ENCODE assay signal across 9 mouse cellular contexts in the genomic region with DNA sequence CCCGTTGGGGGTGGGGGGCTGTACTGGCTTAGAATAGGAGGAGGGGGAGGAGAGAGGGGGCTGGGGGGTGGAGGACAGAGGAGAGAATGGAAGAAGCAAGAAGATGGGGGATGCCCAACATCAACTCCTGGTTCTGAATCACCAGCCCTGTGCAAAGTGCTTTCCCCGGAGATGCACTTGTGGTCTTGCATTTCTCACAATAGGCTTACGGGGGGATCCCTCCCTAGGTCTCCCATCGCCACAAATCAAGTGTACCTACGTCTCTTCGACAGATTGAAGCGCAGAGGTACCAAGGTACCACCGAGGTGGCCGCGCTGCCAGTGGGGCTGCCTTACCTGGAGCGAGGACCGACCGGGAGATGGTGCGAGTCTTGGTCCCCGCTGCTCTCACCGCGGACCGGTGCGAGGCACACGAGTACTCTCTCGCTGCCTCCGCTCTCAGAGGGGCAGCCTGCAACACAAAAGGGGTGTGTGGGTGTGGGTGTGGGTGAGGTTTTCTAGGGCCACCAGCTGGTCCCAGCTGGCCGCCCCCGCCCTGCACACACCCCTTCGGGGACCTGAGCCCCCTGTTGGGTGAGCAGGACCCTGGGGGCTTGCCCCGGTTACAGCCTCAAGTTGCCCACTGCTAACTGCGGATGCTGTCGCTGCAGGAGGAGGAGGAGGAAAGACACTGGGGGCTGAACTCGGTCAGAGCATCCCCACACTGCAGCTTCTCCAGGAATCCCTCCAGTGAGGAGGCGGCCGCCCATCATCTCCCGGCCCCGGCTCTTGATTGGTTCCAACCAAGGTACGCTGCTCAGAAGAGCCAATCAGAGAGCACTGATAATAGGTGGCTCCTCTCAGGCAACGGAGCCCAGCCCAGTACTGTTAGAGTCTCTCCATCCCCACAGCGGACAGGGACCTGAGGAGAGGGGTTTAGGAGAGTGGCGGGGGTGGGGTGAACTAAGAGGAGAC. TPM values are rescaled to one million over a fixed set of nuclear protein-coding genes. Genes with fewer than 3 reads are reported as not detected.
A peak's percentile ranks its signal among the peaks of the same experiment; 100 is the strongest.
DNase-seq lines count a peak whose midpoint lies in the region; ATAC-seq and TF ChIP-seq lines count a peak whose summit lies in the region.
"Had no signal": no experiment of that assay in that cellular context is flagged by ENCODE, and none has a peak within 500 bp of the region (broad histone marks: within the 10 kb centered on the region; RNA-seq: fewer than 3 reads in every experiment).

A gene (minus strand): TSS at position 742 of the 953 bp plus-strand sequence.

- no peak within 1 kb of the TSS for H3K9ac ChIP-seq in lung, embryonic 14.5 days
- H3K9ac ChIP-seq in liver, embryonic 14.5 days (replicated peaks), result no peak within 1 kb of the TSS
- peak within 1 kb of the TSS; percentile 82 for H3K9ac ChIP-seq in neural tube, embryonic 15.5 days (replicated peaks)

- no peaks in the 10 kb centered on the region for H3K4me1 ChIP-seq in lung, embryonic 14.5 days (ENCODE audit: insufficient read depth)
- H3K4me1 ChIP-seq in liver, embryonic 14.5 days (replicated peaks; ENCODE audit: control insufficient read depth in 2 of 2, insufficient read depth in 2 of 2, low read length in 1 of 2), result no peaks in the 10 kb centered on the region
- H3K4me1 ChIP-seq in neural tube, embryonic 15.5 days, result peaks cover 8% of the 10 kb centered on the region; the same call in 1 of the 2 replicates

- peaks cover 16% of the 10 kb centered on the region for H3K27me3 ChIP-seq in lung, embryonic 14.5 days (ENCODE audit: insufficient read depth, low read length)
- H3K27me3 ChIP-seq in liver, embryonic 14.5 days (ENCODE audit: control insufficient read depth, insufficient read depth, low read length), result peaks cover 6% of the 10 kb centered on the region; the same call in 1 of the 2 replicates
- H3K27me3 ChIP-seq in neural tube, embryonic 15.5 days (replicated peaks), result no peaks in the 10 kb centered on the region

- no peak within 1 kb of the TSS for H3K27ac ChIP-seq in lung, embryonic 14.5 days (ENCODE audit: low read depth)
- H3K27ac ChIP-seq in liver, embryonic 14.5 days, result no peak within 1 kb of the TSS
- H3K27ac ChIP-seq in neural tube, embryonic 15.5 days (replicated peaks), result peak within 1 kb of the TSS; percentile 91

- H3K36me3 ChIP-seq in lung, embryonic 14.5 days (ENCODE audit: insufficient read depth), result no peaks in the 10 kb centered on the region
- H3K36me3 ChIP-seq in liver, embryonic 14.5 days (replicated peaks; ENCODE audit: control insufficient read depth, insufficient read depth, low read depth), result no peaks in the 10 kb centered on the region
- no peaks in the 10 kb centered on the region for H3K36me3 ChIP-seq in neural tube, embryonic 15.5 days

- ATAC-seq in lung, embryonic 14.5 days (ENCODE audit: insufficient read depth), result peak; percentile 100
- ATAC-seq in common myeloid progenitor, adult 5-6 weeks (replicated peaks; ENCODE audit: low read depth, poor library complexity, severe bottlenecking), result 0 out of 2 replicates have a peak, but pooled peaks have one; percentile 8
- peak; percentile 23; the same call in 1 of the 2 replicates for ATAC-seq in liver, embryonic 14.5 days (ENCODE audit: insufficient read depth)
- peak; percentile 100 for ATAC-seq in neural tube, embryonic 15.5 days (ENCODE audit: low FRiP score)
- no peak for ATAC-seq in CD4-positive, CD25-positive, alpha-beta regulatory T cell, adult 4 months

- no peak for TF ChIP-seq CTCF in lung, embryonic 14.5 days (IDR thresholded peaks at IDR 0.05; ENCODE audit: low read depth)
- no peak for TF ChIP-seq CTCF in liver, embryonic 14.5 days (IDR thresholded peaks at IDR 0.05; ENCODE audit: low read depth)

- peak within 1 kb of the TSS; percentile 33 for H3K4me3 ChIP-seq in lung, embryonic 14.5 days (ENCODE audit: low read depth, low read length)
- peak within 1 kb of the TSS in 1 of 2 experiments; percentile 20; a peak in 1 of 4 replicates for H3K4me3 ChIP-seq in liver, embryonic 14.5 days (ENCODE audit: insufficient read depth in 1 of 2, low read depth in 2 of 2, low read length in 2 of 2)
- H3K4me3 ChIP-seq in neural tube, embryonic 15.5 days (replicated peaks), result peak within 1 kb of the TSS; percentile 70

- H3K9me3 ChIP-seq in lung, embryonic 14.5 days (ENCODE audit: low read depth, low read length), result no peaks in the 10 kb centered on the region
- no peaks in the 10 kb centered on the region for H3K9me3 ChIP-seq in liver, embryonic 14.5 days (ENCODE audit: control insufficient read depth, low read length)
- H3K9me3 ChIP-seq in neural tube, embryonic 15.5 days (replicated peaks), result no peaks in the 10 kb centered on the region

- WGBS in lung, embryonic 14.5 days, result 2% methylated on average over 35 of the region's 37 CpGs
- 3% methylated on average over 37 of the region's 37 CpGs for WGBS in liver, embryonic 14.5 days (ENCODE audit: insufficient replicate concordance)
- under 1% methylated on average over 37 of the region's 37 CpGs for WGBS in neural tube, embryonic 15.5 days

- no peak for TF ChIP-seq EP300 in liver, embryonic 14.5 days (IDR thresholded peaks at IDR 0.05; ENCODE audit: low read depth)

- peak within 1 kb of the TSS; percentile 76 for H3K4me2 ChIP-seq in lung, embryonic 14.5 days
- H3K4me2 ChIP-seq in liver, embryonic 14.5 days (ENCODE audit: low read depth), result peak within 1 kb of the TSS; percentile 28
- peak within 1 kb of the TSS; percentile 95 for H3K4me2 ChIP-seq in neural tube, embryonic 15.5 days

- DNase-seq in lung, embryonic 14.5 days, result peak; percentile 80
- DNase-seq in lung, postnatal 25 days (ENCODE audit: low spot score), result no peak
- peak; percentile 14 to 15 for DNase-seq in gastrocnemius, postnatal 4 days (ENCODE audit: low spot score in 2 of 2)
- peak; percentile 90 for DNase-seq in layer of hippocampus, adult 11-12 months (ENCODE audit: low spot score)
- DNase-seq in liver, embryonic 14.5 days (ENCODE audit: low read depth in 3 of 3, low spot score in 3 of 3), result no peak

RNA-seq across cellular contexts. Expression of the gene that starts here (rescaled TPM):
- polyA plus RNA-seq in lung, embryonic 14.5 days (2014; fragmentation: Nextera tagmentation; extraction: Ambion mirVana), result 0.25 and 0.55 TPM in 2 replicates
- total RNA-seq in common myeloid progenitor, adult 5-6 weeks (2017), result not detected in 2 replicates
- under 1 TPM; 0.18 to 0.22 TPM for total RNA-seq in gastrocnemius, postnatal 4 days (2021)
- polyA plus RNA-seq in liver, embryonic 14.5 days (2012; rRNA removed), result 0.02 and 0.04 TPM in 2 replicates
- polyA plus RNA-seq in liver, embryonic 14.5 days (2014; fragmentation: Nextera tagmentation; extraction: Ambion mirVana), result 0.04 TPM in 2 replicates
- 95.4 and 116 TPM in 2 replicates for polyA plus RNA-seq in neural tube, embryonic 15.5 days (2015; fragmentation: Nextera tagmentation; extraction: Ambion mirVana)
- polyA plus RNA-seq in CD4-positive, CD25-positive, alpha-beta regulatory T cell, adult 4 months (2017; shearing (Covaris generic)), result not detected
- total RNA-seq: neutrophil, adult 5-6 weeks had no signal

Comparison
In these comparisons a context has a peak if more than half of its experiments do, and no peak if none do; other contexts are left out.
1. RNA of the gene that starts here (polyA plus RNA-seq): 95.4 to 116 TPM in neural tube, embryonic 15.5 days; 0.25 to 0.55 TPM in lung, embryonic 14.5 days, not detected in CD4-positive, CD25-positive, alpha-beta regulatory T cell, adult 4 months and 0.02 to 0.04 TPM in liver, embryonic 14.5 days; every median in the first group is over 10 times any median in the second.
2. Peak in DNase-seq, ATAC-seq, H3K4me3 ChIP-seq and H3K4me2 ChIP-seq in lung, embryonic 14.5 days; RNA of the gene not detected or under 1 TPM.
3. Peak in ATAC-seq in common myeloid progenitor, adult 5-6 weeks; RNA of the gene not detected or under 1 TPM.
4. Peak in DNase-seq in gastrocnemius, postnatal 4 days; RNA of the gene not detected or under 1 TPM.
5. Peak in ATAC-seq and H3K4me2 ChIP-seq in liver, embryonic 14.5 days; RNA of the gene not detected or under 1 TPM.
6. H3K4me2 ChIP-seq: peak in every context shown above with its lines; median percentile 95 in neural tube, embryonic 15.5 days; 76 in lung, embryonic 14.5 days; 28 in liver, embryonic 14.5 days.